Mouse (Mus musculus) stomach, postnatal 0 days (tissue): Measurements from ENCODE around the gene Slc34a1. TPM values are rescaled to one million over a fixed set of nuclear protein-coding genes. Genes with fewer than 3 reads are reported as not detected.
A peak's percentile ranks its signal among the peaks of the same experiment; 100 is the strongest.

Source experiments
- ATAC-seq: fragments of 200-750 bp; cut with Nextera tagmentation; 2 replicates; pipeline ENCODE4 v1.8.0; 2017; ENCODE audit not compliant: low FRiP score, low TSS enrichment
- DNase-seq: peaks from one replicate; pipeline ENCODE4 v3.0.0-alpha.2; 2016; ENCODE audit warnings: low spot score
- H3K27ac ChIP-seq: fragments of 300-500 bp; sonication (generic); replicated peaks from 2 replicates; pipeline ENCODE4 v1.5.1; 2014; ENCODE audit warnings: mild to moderate bottlenecking, control low read depth
- H3K27me3 ChIP-seq: fragments of 300-500 bp; sonication (generic); 2 replicates; pipeline ENCODE4 v1.6.1; 2014; ENCODE audit warnings: low read length; ENCODE audit not compliant: control insufficient read depth, insufficient read depth
- H3K36me3 ChIP-seq: fragments of 300-500 bp; sonication (generic); 2 replicates; pipeline ENCODE4 v1.6.1; 2014; ENCODE audit warnings: low read length, mixed read lengths; ENCODE audit not compliant: control insufficient read depth, insufficient read depth
- H3K4me1 ChIP-seq: fragments of 300-500 bp; sonication (generic); replicated peaks from 2 replicates; pipeline ENCODE4 v1.6.1; 2014; ENCODE audit warnings: antibody characterized with exemption; ENCODE audit not compliant: control insufficient read depth, insufficient read depth
- H3K4me2 ChIP-seq: fragments of 300-500 bp; sonication (generic); replicated peaks from 2 replicates; pipeline ENCODE4 v1.6.1; 2014; ENCODE audit warnings: low read depth, mild to moderate bottlenecking, control low read depth, moderate library complexity
- H3K4me3 ChIP-seq: fragments of 300-500 bp; sonication (generic); 2 replicates; pipeline ENCODE4 v1.5.1; 2014; ENCODE audit warnings: low read depth, low read length, control low read depth
- H3K9ac ChIP-seq: fragments of 300-500 bp; sonication (generic); 2 replicates; pipeline ENCODE4 v1.6.1; 2014; ENCODE audit warnings: mild to moderate bottlenecking, low read length, control low read depth, mixed read lengths
- H3K9me3 ChIP-seq: fragments of 300-500 bp; sonication (generic); 2 replicates; pipeline ENCODE4 v1.6.1; 2016; ENCODE audit warnings: low read length; ENCODE audit not compliant: control insufficient read depth
- CTCF ChIP-seq: IDR thresholded peaks from 2 replicates; pipeline ENCODE4 v1.5.1; 2016; ENCODE audit warnings: antibody characterized with exemption, low read depth, mild to moderate bottlenecking, moderate library complexity
- EP300 ChIP-seq: optimal IDR thresholded peaks from 2 replicates; pipeline ENCODE3; 2016; ENCODE audit warnings: antibody characterized with exemption
- WGBS: fragments of 180-500 bp; shearing (Covaris S2); extraction: QIAGEN DNeasy Blood & Tissue Kit; methylation state at CpG from one replicate; pipeline ENCODE4 v1.1.7; 2014; 5-methylcytosine and 5-hydroxymethylcytosine counted together
- polyA plus RNA-seq: library from polyadenylated mRNA; unstranded; fragments of >200 nt; fragmentation: Nextera tagmentation; extraction: Ambion mirVana; gene quantifications from 2 replicates; pipeline ENCODE4 v1.2.1, GENCODE M21; 2015

Slc34a1 gene
- polyA plus RNA-seq, 1 experiment from 2014 or later: not detected

- H3K4me3 ChIP-seq: no peak overlapping the region
- no peaks in the 10 kb centered on the region for H3K27me3 ChIP-seq
- no peaks in the 10 kb centered on the region for H3K9me3 ChIP-seq
- WGBS: 92% methylated on average over 5 of the region's 5 CpGs
- no peak overlapping the region for H3K27ac ChIP-seq
- H3K4me1 ChIP-seq: no peaks in the 10 kb centered on the region; the same call in 1 of the 2 replicates
- peaks cover 15% of the 10 kb centered on the region for H3K36me3 ChIP-seq
- H3K4me2 ChIP-seq: no peak overlapping the region
- DNase-seq (no peak), ATAC-seq (no peak)
- H3K9ac ChIP-seq: no peak overlapping the region
- no peak for TF ChIP-seq EP300
- no peak for TF ChIP-seq CTCF
Measured at GRCm38 (mm10) chr13:55448131-55448530, 50.1 kb downstream of the Slc34a1 start.

GRCm38 (mm10) chr13:55449205-55449604 is 51.2 kb downstream of the Slc34a1 start:
- H3K36me3 ChIP-seq: peaks cover 15% of the 10 kb centered on the region
- H3K27ac ChIP-seq: no peak overlapping the region
- DNase-seq (no peak), ATAC-seq (no peak)
- H3K9ac ChIP-seq: no peak overlapping the region
- no peaks in the 10 kb centered on the region for H3K27me3 ChIP-seq
- no peak for TF ChIP-seq CTCF
- no peak for TF ChIP-seq EP300
- WGBS: 90% methylated on average over 9 of the region's 9 CpGs
- H3K4me3 ChIP-seq: no peak overlapping the region
- H3K4me2 ChIP-seq: no peak overlapping the region
- H3K4me1 ChIP-seq: no peaks in the 10 kb centered on the region; the same call in 1 of the 2 replicates
- no peaks in the 10 kb centered on the region for H3K9me3 ChIP-seq

GRCm38 (mm10) chr13:55449679-55450441 is 51.9 kb downstream of the Slc34a1 start:
- Histone ChIP-seq H3K36me3 (peaks cover 15% of the 10 kb centered on the region), H3K9me3 (no peaks in the 10 kb centered on the region), H3K4me2 (no peak overlapping the region), H3K4me3 (no peak overlapping the region), H3K27ac (no peak overlapping the region), H3K27me3 (no peaks in the 10 kb centered on the region), H3K9ac (no peak overlapping the region), H3K4me1 (no peaks in the 10 kb centered on the region; the same call in 1 of the 2 replicates)
- ATAC-seq (no peak; the same call in 1 of the 2 replicates), DNase-seq (peak; percentile 69)
- 77% methylated on average over 17 of the region's 17 CpGs for WGBS
- TF ChIP-seq EP300 (no peak), CTCF (no peak)

- 87% methylated on average over 11 of the region's 11 CpGs for WGBS
- no peaks in the 10 kb centered on the region; the same call in 1 of the 2 replicates for H3K4me1 ChIP-seq
- TF ChIP-seq CTCF (no peak), EP300 (no peak)
- no peaks in the 10 kb centered on the region for H3K9me3 ChIP-seq
- H3K27me3 ChIP-seq: no peaks in the 10 kb centered on the region
- DNase-seq (no peak), ATAC-seq (no peak)
- H3K27ac ChIP-seq: 0 out of 2 replicates have a peak overlapping the region, but pooled peaks have one; percentile 4
- no peak overlapping the region for H3K9ac ChIP-seq
- H3K36me3 ChIP-seq: peaks cover 15% of the 10 kb centered on the region
- no peak overlapping the region for H3K4me2 ChIP-seq
- no peak overlapping the region for H3K4me3 ChIP-seq
Measured at GRCm38 (mm10) chr13:55450511-55450980, 52.6 kb downstream of the Slc34a1 start.

- H3K9me3 ChIP-seq: no peaks in the 10 kb centered on the region
- TF ChIP-seq CTCF (no peak), EP300 (no peak)
- ATAC-seq (no peak), DNase-seq (no peak)
- no peak overlapping the region for H3K9ac ChIP-seq
- H3K4me3 ChIP-seq: no peak overlapping the region
- H3K4me2 ChIP-seq: no peak overlapping the region
- 79% methylated on average over 10 of the region's 10 CpGs for WGBS
- H3K36me3 ChIP-seq: peaks cover 15% of the 10 kb centered on the region
- H3K4me1 ChIP-seq: no peaks in the 10 kb centered on the region; the same call in 1 of the 2 replicates
- 0 out of 2 replicates have a peak overlapping the region, but pooled peaks have one; percentile 25 for H3K27ac ChIP-seq
- no peaks in the 10 kb centered on the region for H3K27me3 ChIP-seq
Measured at GRCm38 (mm10) chr13:55451296-55451695, 53.3 kb downstream of the Slc34a1 start.
